Mouse (Mus musculus) ES-Bruce4 (cell line): ENCODE results near the gene Adam23. TPM values are rescaled to one million over a fixed set of nuclear protein-coding genes. Genes with fewer than 3 reads are reported as not detected.

Experiments
- H3K27ac ChIP-seq: 2 replicates; pipeline ENCODE4 v1.5.1; 2012; ENCODE audit warnings: low read length, inconsistent platforms; ENCODE audit not compliant: insufficient read depth
- H3K27me3 ChIP-seq: 2 replicates; pipeline ENCODE4 v1.6.1; 2012; ENCODE audit warnings: mild to moderate bottlenecking, low read length, inconsistent platforms; ENCODE audit not compliant: control insufficient read depth, poor library complexity, insufficient read depth, severe bottlenecking
- H3K36me3 ChIP-seq: 2 replicates; pipeline ENCODE4 v1.6.1; 2012; ENCODE audit warnings: inconsistent platforms, mild to moderate bottlenecking, low read length, moderate library complexity; ENCODE audit not compliant: control insufficient read depth, poor library complexity, insufficient read depth, severe bottlenecking
- H3K4me1 ChIP-seq: one replicate; pipeline ENCODE4 v1.8.1; 2011; ENCODE audit warnings: low read length; ENCODE audit not compliant: control insufficient read depth, insufficient read depth
- H3K4me3 ChIP-seq: 2 replicates; pipeline ENCODE4 v1.5.1; 2011; ENCODE audit warnings: low read depth, mild to moderate bottlenecking, low read length
- H3K9ac ChIP-seq: 2 replicates; pipeline ENCODE4 v1.6.1; 2012; ENCODE audit warnings: low read depth, mild to moderate bottlenecking, inconsistent platforms; ENCODE audit not compliant: poor library complexity, severe bottlenecking
- H3K9me3 ChIP-seq: replicated peaks from 2 replicates; pipeline ENCODE4 v1.6.1; 2012; ENCODE audit warnings: mild to moderate bottlenecking, low read length, inconsistent platforms; ENCODE audit not compliant: control insufficient read depth, poor library complexity, insufficient read depth, severe bottlenecking
- CTCF ChIP-seq: IDR thresholded peaks from one replicate; pipeline ENCODE4 v1.8.1; 2011; ENCODE audit warnings: low read depth, low read length
- EP300 ChIP-seq: IDR thresholded peaks from 2 replicates; pipeline ENCODE4 v1.6.1; 2011; ENCODE audit warnings: low read depth, low read length; ENCODE audit not compliant: insufficient read depth
- POLR2A ChIP-seq: IDR thresholded peaks from one replicate; pipeline ENCODE4 v1.8.1; 2011; ENCODE audit warnings: low read length; ENCODE audit not compliant: insufficient read depth
- polyA plus RNA-seq: library from polyadenylated mRNA; stranded (reverse); fragments of >200 nt; gene quantifications from 2 replicates; pipeline ENCODE4 v1.2.4, GENCODE M21; 2011; ENCODE audit warnings: low read depth; ENCODE audit not compliant: missing spikeins, insufficient read depth, insufficient read length

Adam23 gene
- polyA plus RNA-seq, 1 experiment = 26.1 TPM

GRCm38 (mm10) chr1:63459151-63459550, 13.5 kb downstream of the Adam23 start:
- H3K4me3 ChIP-seq = no peak overlapping the region
- H3K4me1 ChIP-seq = no peaks in the 10 kb centered on the region
- H3K9ac ChIP-seq = no peak overlapping the region
- no peaks in the 10 kb centered on the region; the same call in 1 of the 2 replicates for H3K36me3 ChIP-seq
- no peaks in the 10 kb centered on the region for H3K27me3 ChIP-seq
- H3K27ac ChIP-seq = no peak overlapping the region
- H3K9me3 ChIP-seq = no peaks in the 10 kb centered on the region
- no peak for TF ChIP-seq POLR2A
- no peak for TF ChIP-seq EP300
- no peak for TF ChIP-seq CTCF

GRCm38 (mm10) chr1:63459926-63460325, 14.2 kb downstream of the Adam23 start:
- no peaks in the 10 kb centered on the region for H3K27me3 ChIP-seq
- TF ChIP-seq CTCF = no peak
- no peak for TF ChIP-seq POLR2A
- no peak for TF ChIP-seq EP300
- no peak overlapping the region for H3K27ac ChIP-seq
- no peaks in the 10 kb centered on the region for H3K4me1 ChIP-seq
- H3K36me3 ChIP-seq = no peaks in the 10 kb centered on the region; the same call in 1 of the 2 replicates
- no peak overlapping the region for H3K4me3 ChIP-seq
- H3K9ac ChIP-seq = no peak overlapping the region
- no peaks in the 10 kb centered on the region for H3K9me3 ChIP-seq

GRCm38 (mm10) chr1:63464441-63464840, 18.8 kb downstream of the Adam23 start:
- no peak overlapping the region for H3K9ac ChIP-seq
- H3K4me1 ChIP-seq = no peaks in the 10 kb centered on the region
- no peaks in the 10 kb centered on the region; the same call in 1 of the 2 replicates for H3K36me3 ChIP-seq
- no peaks in the 10 kb centered on the region for H3K27me3 ChIP-seq
- no peak overlapping the region for H3K4me3 ChIP-seq
- no peak for TF ChIP-seq CTCF
- no peak for TF ChIP-seq EP300
- TF ChIP-seq POLR2A = no peak
- H3K9me3 ChIP-seq = no peaks in the 10 kb centered on the region
- H3K27ac ChIP-seq = no peak overlapping the region

- Histone ChIP-seq H3K9ac (no peak overlapping the region), H3K9me3 (no peaks in the 10 kb centered on the region), H3K27me3 (no peaks in the 10 kb centered on the region), H3K4me3 (no peak overlapping the region), H3K27ac (no peak overlapping the region), H3K4me1 (no peaks in the 10 kb centered on the region), H3K36me3 (peaks cover 3% of the 10 kb centered on the region)
- TF ChIP-seq EP300 = no peak
- no peak for TF ChIP-seq POLR2A
- TF ChIP-seq CTCF = no peak
These were observed 27.6 kb downstream of the Adam23 start for GRCm38 (mm10) chr1:63473272-63473671.

- peaks cover 3% of the 10 kb centered on the region for H3K36me3 ChIP-seq
- no peak overlapping the region for H3K4me3 ChIP-seq
- H3K9ac ChIP-seq = no peak overlapping the region
- TF ChIP-seq CTCF (no peak), POLR2A (no peak), EP300 (no peak)
- H3K27me3 ChIP-seq = no peaks in the 10 kb centered on the region
- no peak overlapping the region for H3K27ac ChIP-seq
- H3K9me3 ChIP-seq = no peaks in the 10 kb centered on the region
- no peaks in the 10 kb centered on the region for H3K4me1 ChIP-seq
These were observed 28.0 kb downstream of the Adam23 start for GRCm38 (mm10) chr1:63473696-63474095.

- no peaks in the 10 kb centered on the region for H3K9me3 ChIP-seq
- no peaks in the 10 kb centered on the region for H3K27me3 ChIP-seq
- H3K4me1 ChIP-seq = no peaks in the 10 kb centered on the region
- H3K27ac ChIP-seq = no peak overlapping the region
- TF ChIP-seq POLR2A (no peak), CTCF (no peak), EP300 (no peak)
- peaks cover 7% of the 10 kb centered on the region for H3K36me3 ChIP-seq
- H3K9ac ChIP-seq = no peak overlapping the region
- H3K4me3 ChIP-seq = no peak overlapping the region
These were observed 33.3 kb downstream of the Adam23 start for GRCm38 (mm10) chr1:63478946-63479345.
